Mouse (Mus musculus): ENCODE data around the gene Idh3g.

Gene Idh3g

GRCm38 (mm10) chrX:73786364-73787224 lies at the start of gene Idh3g, which contains the start of gene Ssr4:
Gene Idh3g, minus strand, starts transcription at chrX:73786897.
Gene Ssr4, plus strand, starts transcription at chrX:73787028.
- DNase-seq (ENCODE audit: low spot score): peak; percentile 97

DNA sequence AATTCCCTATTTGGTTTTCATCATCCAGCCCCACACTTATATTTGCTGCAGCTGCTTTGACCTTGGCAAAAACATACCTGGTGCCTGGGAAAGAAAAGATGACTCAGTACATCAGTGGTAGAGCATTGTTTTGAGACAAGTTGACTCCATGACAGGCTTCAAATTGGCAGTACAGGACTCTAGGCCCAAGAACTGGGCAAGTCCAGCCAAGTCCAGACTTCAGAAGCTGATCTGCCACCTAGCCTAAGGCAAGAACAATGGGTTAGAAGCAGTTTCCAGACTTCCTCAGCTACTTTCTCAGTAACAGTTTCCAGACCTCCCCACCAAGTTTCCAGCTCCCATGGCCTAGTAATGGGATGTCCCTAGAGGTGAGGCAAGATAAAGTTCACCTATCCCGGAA lies 49.0 kb upstream of the Idh3g start:
- DNase-seq (ENCODE audit: low spot score): no peak

DNA sequence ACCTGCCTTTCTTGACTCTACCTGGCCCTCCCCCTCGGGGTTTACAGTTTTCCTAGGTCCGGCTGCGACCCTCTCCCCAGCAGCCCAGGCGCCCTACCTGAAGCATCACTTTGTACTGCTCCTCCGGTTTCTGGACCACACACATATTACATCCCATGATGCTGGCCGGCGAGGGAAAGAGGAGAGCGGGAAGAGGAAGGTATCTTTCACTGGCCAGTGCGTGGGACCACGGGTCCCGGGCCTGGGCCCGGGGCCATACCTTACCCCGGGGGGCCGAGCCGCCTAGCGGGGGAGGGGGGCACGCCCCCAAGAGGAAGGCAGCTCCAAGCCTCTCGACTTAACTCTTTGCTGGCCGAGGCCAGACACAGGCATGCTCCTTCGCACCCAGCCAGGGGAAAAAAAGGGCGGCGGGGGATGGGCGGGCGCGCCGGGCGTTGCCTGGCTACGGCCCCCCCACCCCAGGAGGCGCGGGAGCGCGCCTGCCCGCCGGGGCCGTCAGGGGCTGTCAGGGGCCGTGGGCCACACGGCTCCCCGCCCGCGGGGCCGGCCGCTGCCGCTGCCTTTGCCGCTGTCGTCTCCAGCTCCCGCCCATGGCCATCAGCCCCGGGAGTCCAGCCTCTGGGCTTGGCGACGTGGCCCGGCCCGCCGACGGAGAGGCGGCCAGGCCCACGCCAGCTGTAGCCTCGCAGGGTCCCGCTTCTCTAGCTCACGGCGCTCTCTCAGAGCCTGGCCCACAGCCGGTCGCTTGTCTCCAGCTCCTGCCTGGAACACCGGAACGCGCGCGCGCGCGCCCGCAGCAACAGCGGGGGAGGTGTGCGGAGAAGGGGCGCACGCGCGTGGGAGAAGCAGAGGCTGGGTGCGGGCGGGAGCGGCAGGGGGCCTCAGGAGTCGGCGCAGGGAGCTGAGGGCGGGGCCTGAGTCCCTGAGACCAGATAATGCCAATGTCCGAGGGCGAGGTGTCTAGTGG lies 37.8 kb upstream of the Idh3g start, which contains the start of gene Pdzd4:
Pdzd4 (minus strand) TSS at position 785 of the 967 bp plus-strand sequence.
- peak; percentile 37 for DNase-seq (ENCODE audit: low spot score)

GRCm38 (mm10) chrX:73823747-73824146 lies 37.0 kb upstream of the Idh3g start:
- peak; percentile 14 for DNase-seq (ENCODE audit: low spot score)

DNA sequence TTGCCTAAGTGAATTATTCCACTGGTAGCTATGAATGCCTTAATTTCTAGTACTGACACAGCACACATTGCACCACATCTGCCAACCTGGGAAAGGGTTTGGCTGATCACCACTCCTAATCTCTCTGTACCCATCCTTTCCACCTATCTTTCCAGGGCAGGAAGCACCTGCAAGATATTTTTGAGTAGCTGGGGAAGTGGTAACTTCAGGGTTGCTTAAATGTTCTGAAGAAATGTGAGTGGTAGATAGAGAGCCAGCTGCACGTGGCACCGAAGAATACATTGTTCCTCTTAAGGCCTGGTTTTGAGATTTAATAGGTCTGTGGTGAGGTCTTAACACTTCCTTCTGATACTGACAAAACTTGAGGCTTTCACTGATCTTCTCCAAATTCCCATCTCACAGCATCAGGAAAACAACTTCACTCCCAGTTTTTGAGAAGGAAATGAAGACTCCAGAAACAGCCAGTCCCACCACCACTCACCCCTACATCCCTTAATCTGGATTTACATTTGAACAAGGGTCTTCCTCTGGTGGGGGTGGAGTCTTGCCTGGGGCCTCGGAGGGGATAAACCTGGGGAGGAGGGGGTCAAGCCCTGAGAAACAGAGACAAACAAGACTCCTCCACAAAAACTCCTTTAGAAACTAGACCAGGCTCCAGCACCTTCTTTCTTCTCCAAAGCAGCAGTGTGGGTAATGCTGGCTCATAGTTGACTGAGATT lies 30.1 kb upstream of the Idh3g start:
- no peak for DNase-seq (ENCODE audit: low spot score)

GRCm38 (mm10) chrX:73815072-73815471 lies 28.4 kb upstream of the Idh3g start:
- DNase-seq (ENCODE audit: low spot score): peak; percentile 71

- peak; percentile 44 for DNase-seq (ENCODE audit: low spot score)
Measured at GRCm38 (mm10) chrX:73805814-73806213, 19.1 kb upstream of the Idh3g start.

- DNase-seq (ENCODE audit: low spot score): peak; percentile 72
Measured at GRCm38 (mm10) chrX:73798502-73798901, 11.8 kb upstream of the Idh3g start.

GRCm38 (mm10) chrX:73797511-73797910 lies 10.8 kb upstream of the Idh3g start:
- no peak for DNase-seq (ENCODE audit: low spot score)

DNA sequence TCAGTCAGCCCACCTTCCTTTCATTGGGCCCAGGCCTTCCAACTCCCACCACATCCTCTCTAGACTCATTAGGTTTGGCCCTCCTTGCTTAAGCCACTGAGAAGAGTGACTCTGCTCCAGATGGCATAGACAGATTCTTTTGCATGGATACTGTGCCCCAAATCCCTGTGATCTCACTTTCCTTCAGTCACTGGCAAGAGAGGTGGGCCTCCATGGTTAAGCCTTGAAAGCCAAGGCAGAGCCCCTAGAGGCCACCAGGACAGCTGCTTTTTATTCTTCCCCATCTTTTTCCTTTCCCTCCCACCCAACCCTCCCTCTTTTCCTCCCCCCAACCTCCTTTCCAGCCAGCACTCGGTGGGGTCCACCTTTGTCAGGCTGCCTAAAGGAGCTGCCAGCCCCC lies 6.8 kb upstream of the Idh3g start:
- no peak for DNase-seq (ENCODE audit: low spot score)

GRCm38 (mm10) chrX:73793039-73793438 lies 6.3 kb upstream of the Idh3g start:
- DNase-seq (ENCODE audit: low spot score): no peak

- DNase-seq (ENCODE audit: low spot score): no peak
Measured at GRCm38 (mm10) chrX:73788501-73788900, 1.8 kb upstream of the Idh3g start.

DNA sequence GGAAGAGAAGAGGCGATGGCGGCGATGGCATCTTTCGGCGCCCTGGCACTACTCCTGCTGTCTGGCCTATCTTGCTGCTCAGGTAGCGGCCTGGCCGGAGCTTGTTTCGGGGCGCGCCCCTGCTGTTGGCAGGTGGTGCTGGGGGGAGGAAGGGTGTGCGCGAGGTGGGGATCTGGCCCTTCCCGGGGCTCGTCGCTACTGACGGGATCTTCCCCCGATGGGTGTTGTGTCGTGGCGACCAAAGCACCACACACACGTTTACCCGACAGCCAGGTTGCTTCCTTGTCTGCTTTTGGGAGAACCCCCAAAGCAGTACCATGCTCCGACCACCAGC lies 495 bp upstream of the Idh3g start:
- no peak for DNase-seq (ENCODE audit: low spot score)

DNA sequence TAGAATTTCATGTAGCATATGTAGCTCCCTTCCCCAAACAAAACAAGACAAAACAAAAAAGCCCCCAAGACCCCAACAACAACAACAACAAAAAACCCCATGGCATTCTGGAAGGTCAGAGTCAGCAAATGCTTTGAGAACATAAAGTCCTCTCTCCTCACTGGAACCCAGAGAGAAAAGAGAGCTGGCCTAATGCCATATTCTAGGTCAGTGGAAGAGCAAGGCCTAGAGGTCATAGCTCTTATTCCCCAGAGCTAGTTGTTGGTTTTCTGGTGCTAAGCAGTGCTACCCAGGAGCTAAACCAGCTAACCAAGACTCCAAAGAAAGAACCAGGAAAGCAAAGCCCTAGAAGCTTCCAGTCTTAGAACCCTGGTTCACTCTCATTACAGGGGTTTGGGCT lies 1.0 kb downstream of the Idh3g start:
- no peak for DNase-seq (ENCODE audit: low spot score)

DNA sequence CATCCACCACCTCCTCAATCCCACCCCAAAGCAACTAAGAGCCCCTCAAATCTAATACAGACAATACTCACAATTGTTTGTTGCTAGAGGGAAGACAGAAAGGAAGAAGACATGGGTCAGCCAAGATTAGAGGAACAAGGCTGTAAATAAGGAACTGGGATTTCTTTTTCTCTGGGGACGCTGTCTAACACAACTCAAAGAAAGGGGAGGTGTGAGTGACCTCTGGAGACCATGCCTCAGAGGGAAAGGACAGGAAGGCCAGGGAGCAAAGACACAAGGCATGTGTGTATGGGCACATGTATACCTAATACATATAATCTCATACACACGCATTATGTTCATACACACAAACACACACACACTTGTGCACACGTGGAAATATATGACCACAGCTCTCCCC lies 4.5 kb downstream of the Idh3g start:
- DNase-seq (ENCODE audit: low spot score): no peak

- DNase-seq (ENCODE audit: low spot score): no peak
Measured at GRCm38 (mm10) chrX:73774802-73775483, 11.8 kb downstream of the Idh3g start.

DNA sequence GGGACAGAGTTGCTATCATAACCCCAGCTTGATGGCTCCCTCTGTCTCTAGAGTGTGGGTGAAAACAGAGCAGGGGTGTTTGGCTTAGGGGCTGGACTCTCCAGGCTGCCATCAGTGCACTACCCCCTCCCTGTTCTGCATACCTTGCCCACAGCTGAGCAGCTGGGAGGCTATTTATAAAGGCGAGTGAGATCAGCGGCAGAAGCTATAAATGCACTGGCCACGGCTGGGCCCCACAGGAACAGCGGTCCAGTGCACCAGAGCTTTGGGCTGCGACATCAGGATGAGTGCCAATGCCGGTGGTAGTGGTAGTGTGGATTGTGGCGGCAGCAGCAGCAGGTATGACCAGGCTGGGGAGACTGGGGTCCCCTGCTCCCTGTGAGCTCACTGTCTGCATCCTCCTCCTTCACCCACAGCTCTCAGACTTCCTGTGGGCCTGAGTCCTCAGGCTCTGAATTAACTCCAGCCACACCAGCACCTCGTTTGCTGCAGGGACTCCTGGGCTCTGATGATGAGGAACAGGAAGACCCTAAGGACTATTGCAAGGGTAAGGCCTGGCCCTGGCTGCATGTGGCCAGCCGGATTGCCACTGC lies 12.4 kb downstream of the Idh3g start, which contains the start of gene Srpk3:
Srpk3 (plus strand) TSS at position 238 of the 593 bp plus-strand sequence.
- no peak for DNase-seq (ENCODE audit: low spot score)

- DNase-seq (ENCODE audit: low spot score): peak; percentile 39
Measured at GRCm38 (mm10) chrX:73767267-73767666, 19.4 kb downstream of the Idh3g start.

DNA sequence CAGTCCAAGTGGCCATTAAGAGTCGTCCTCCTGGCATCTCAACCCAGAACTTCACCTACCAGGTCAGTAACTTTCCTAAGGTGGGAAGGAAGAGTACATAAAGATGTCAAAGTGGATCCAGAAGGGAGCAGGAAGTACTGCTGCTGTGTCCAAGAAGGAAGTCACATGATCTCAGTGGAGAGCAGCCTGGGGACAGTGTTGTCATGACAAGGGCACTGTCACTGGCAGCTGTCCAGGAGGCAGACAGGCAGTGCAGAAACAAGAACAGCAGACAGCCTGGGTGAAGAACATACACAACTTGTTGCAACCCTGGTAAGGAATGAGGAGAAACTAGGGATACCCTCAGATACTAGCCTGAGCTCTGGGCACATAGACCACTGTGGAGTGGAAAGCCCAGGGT lies 21.4 kb downstream of the Idh3g start:
- no peak for DNase-seq (ENCODE audit: low spot score)

DNA sequence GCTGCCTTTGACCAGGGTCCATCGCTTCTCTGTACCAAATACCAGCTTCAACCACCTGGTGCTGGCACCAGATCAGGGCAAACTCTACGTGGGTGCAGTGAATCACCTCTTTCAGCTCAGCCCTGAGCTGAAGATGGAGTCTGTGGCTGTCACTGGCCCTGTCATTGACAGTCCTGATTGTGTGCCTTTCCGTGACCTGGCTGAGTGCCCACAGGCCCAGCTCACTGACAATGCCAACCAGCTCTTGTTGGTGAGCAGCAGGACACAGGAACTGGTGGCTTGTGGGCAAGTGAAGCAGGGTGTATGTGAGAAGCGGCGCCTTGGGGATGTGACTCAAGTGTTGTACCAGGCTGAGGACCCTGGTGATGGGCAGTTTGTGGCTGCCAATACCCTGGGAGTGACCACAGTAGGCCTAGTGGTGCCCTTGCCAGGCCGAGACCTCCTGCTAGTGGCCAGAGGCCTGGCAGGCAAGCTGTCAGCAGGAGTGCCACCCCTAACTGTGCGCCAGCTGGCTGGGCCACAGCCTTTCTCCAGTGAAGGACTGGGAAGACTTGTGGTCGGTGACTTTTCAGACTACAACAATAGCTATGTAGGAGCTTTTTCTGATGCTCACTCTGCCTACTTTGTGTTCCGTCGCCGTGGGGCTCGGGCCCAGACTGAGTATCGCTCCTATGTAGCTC lies 27.9 kb downstream of the Idh3g start:
- no peak for DNase-seq (ENCODE audit: low spot score)
